Mouse (Mus musculus): ENCODE data around the gene Rpl9-ps6. TPM values are rescaled to one million over a fixed set of nuclear protein-coding genes. Genes with fewer than 3 reads are reported as not detected.
"Not testable (repeated sequence)": the region's sequence is repeated elsewhere in the genome, so short reads cannot be mapped to it uniquely, and the experiment has no call there.

Rpl9-ps6 gene
- polyA plus RNA-seq, 1 experiment, result 0.31 TPM

GRCm38 (mm10) chr19:32497411-32497810, 31.0 kb upstream of the Rpl9-ps6 start:
- H3K9me3 ChIP-seq (ENCODE audit: control insufficient read depth, low read length), result no peaks in the 10 kb centered on the region
- H3K4me3 ChIP-seq (replicated peaks), result no peak overlapping the region
- no peak for TF ChIP-seq GATA1 (IDR thresholded peaks at IDR 0.05; ENCODE audit: low read length)
- no peak for TF ChIP-seq TAL1 (IDR thresholded peaks at IDR 0.05; ENCODE audit: low read length)
- no peaks in the 10 kb centered on the region for H3K27me3 ChIP-seq (ENCODE audit: control insufficient read depth)
- peaks cover 97% of the 10 kb centered on the region for H3K36me3 ChIP-seq (ENCODE audit: control insufficient read depth)
- H3K4me1 ChIP-seq (ENCODE audit: control insufficient read depth), result peaks cover 23% of the 10 kb centered on the region

- Histone ChIP-seq H3K4me3 (replicated peaks) (no peak overlapping the region), H3K36me3 (ENCODE audit: control insufficient read depth) (peaks cover 98% of the 10 kb centered on the region)
These were observed 28.7 kb upstream of the Rpl9-ps6 start for GRCm38 (mm10) chr19:32495034-32495433.

DNA sequence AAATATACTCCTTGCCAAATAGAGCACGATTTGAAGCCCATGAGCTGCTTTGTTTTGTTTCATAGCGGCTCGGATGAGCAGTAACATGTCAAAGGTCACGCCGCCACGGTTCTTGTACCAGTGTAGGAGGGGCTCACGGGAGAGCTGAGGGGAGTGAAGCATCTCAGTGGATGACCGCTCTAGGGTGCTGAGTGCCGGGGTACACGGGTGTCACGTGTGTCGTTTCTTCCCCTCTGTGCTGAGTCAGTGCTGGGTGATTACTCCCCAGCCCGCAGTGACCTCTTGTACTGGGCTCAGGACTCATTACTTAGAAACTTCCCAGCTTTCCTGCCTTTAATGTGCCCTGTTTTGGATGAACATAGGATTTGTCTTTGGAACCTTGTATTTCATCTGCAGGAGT, 28.2 kb upstream of the Rpl9-ps6 start:
- peaks cover 94% of the 10 kb centered on the region for H3K36me3 ChIP-seq (ENCODE audit: control insufficient read depth)
- H3K27me3 ChIP-seq (ENCODE audit: control insufficient read depth), result no peaks in the 10 kb centered on the region
- H3K4me1 ChIP-seq (ENCODE audit: control insufficient read depth), result peaks cover 33% of the 10 kb centered on the region
- no peaks in the 10 kb centered on the region for H3K9me3 ChIP-seq (ENCODE audit: control insufficient read depth, low read length)
- TF ChIP-seq TAL1 (IDR thresholded peaks at IDR 0.05; ENCODE audit: low read length), result no peak
- no peak for TF ChIP-seq GATA1 (IDR thresholded peaks at IDR 0.05; ENCODE audit: low read length)
- no peak overlapping the region for H3K4me3 ChIP-seq (replicated peaks)

More at GRCm38 (mm10) chr19:32495034-32495433, 28.7 kb upstream of the Rpl9-ps6 start:
- TF ChIP-seq TAL1 (IDR thresholded peaks at IDR 0.05; ENCODE audit: low read length) (no peak), GATA1 (IDR thresholded peaks at IDR 0.05; ENCODE audit: low read length) (no peak)
- H3K27me3 ChIP-seq (ENCODE audit: control insufficient read depth), result no peaks in the 10 kb centered on the region
- no peaks in the 10 kb centered on the region for H3K9me3 ChIP-seq (ENCODE audit: control insufficient read depth, low read length)
- peaks cover 33% of the 10 kb centered on the region for H3K4me1 ChIP-seq (ENCODE audit: control insufficient read depth)

GRCm38 (mm10) chr19:32493471-32493870, 27.1 kb upstream of the Rpl9-ps6 start:
- no peaks in the 10 kb centered on the region for H3K27me3 ChIP-seq (ENCODE audit: control insufficient read depth)
- no peak for TF ChIP-seq GATA1 (IDR thresholded peaks at IDR 0.05; ENCODE audit: low read length)
- TF ChIP-seq TAL1 (IDR thresholded peaks at IDR 0.05; ENCODE audit: low read length), result no peak
- no peak overlapping the region for H3K4me3 ChIP-seq (replicated peaks)
- H3K9me3 ChIP-seq (ENCODE audit: control insufficient read depth, low read length), result no peaks in the 10 kb centered on the region
- H3K4me1 ChIP-seq (ENCODE audit: control insufficient read depth), result peaks cover 37% of the 10 kb centered on the region
- peaks cover 92% of the 10 kb centered on the region for H3K36me3 ChIP-seq (ENCODE audit: control insufficient read depth)

DNA sequence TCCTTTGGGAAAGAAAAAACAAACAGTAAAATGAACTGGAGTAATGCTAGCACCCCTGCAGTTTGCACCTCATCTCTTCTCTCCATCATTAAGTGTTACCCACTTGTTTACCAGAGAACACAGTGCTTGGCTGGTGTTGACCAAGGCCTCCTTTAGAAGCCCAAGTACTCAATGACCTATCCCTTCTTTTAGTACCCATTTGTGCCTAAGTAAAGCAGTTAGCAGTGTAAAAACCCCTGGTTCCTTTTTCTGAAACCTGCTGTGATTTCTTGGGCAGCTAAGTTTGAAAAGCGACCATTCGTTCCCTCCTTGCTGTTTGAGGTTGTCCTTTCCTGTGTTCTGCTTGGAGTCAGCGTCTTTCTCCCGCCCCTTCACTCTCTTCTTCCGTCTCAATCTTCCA, 26.6 kb upstream of the Rpl9-ps6 start:
- Histone ChIP-seq H3K4me3 (replicated peaks) (no peak overlapping the region), H3K9me3 (ENCODE audit: control insufficient read depth, low read length) (no peaks in the 10 kb centered on the region), H3K27me3 (ENCODE audit: control insufficient read depth) (no peaks in the 10 kb centered on the region), H3K4me1 (ENCODE audit: control insufficient read depth) (peaks cover 41% of the 10 kb centered on the region), H3K36me3 (ENCODE audit: control insufficient read depth) (peaks cover 89% of the 10 kb centered on the region)
- TF ChIP-seq GATA1 (IDR thresholded peaks at IDR 0.05; ENCODE audit: low read length) (no peak), TAL1 (IDR thresholded peaks at IDR 0.05; ENCODE audit: low read length) (no peak)

GRCm38 (mm10) chr19:32492339-32492738, 26.0 kb upstream of the Rpl9-ps6 start:
- peaks cover 85% of the 10 kb centered on the region for H3K36me3 ChIP-seq (ENCODE audit: control insufficient read depth)
- no peak for TF ChIP-seq GATA1 (IDR thresholded peaks at IDR 0.05; ENCODE audit: low read length)
- TF ChIP-seq TAL1 (IDR thresholded peaks at IDR 0.05; ENCODE audit: low read length), result no peak
- H3K27me3 ChIP-seq (ENCODE audit: control insufficient read depth), result no peaks in the 10 kb centered on the region
- peaks cover 45% of the 10 kb centered on the region for H3K4me1 ChIP-seq (ENCODE audit: control insufficient read depth)
- no peaks in the 10 kb centered on the region for H3K9me3 ChIP-seq (ENCODE audit: control insufficient read depth, low read length)
- H3K4me3 ChIP-seq (replicated peaks), result no peak overlapping the region

DNA sequence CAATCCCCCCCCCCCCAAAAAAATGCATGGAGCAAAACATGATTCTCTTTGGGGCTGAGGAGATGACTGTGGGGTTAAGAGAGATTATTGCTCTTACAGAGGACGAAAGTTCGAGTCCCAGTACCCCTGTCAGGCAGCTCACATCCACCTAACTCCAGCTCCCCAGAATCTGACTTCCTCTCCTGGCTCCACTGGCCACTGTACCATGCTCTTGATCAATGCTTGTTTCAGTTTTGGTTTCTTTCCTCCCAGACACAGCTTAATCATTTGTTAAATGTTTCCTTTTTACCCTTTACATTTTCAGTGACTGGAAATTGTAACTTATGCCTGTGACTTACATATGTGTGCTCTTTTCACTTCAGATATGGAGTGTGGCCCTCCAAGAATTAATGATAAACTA, 24.6 kb upstream of the Rpl9-ps6 start:
- H3K4me1 ChIP-seq (ENCODE audit: control insufficient read depth), result peaks cover 46% of the 10 kb centered on the region
- H3K27me3 ChIP-seq (ENCODE audit: control insufficient read depth), result no peaks in the 10 kb centered on the region
- peaks cover 73% of the 10 kb centered on the region for H3K36me3 ChIP-seq (ENCODE audit: control insufficient read depth)
- peak overlapping the region; percentile 24 for H3K4me3 ChIP-seq (replicated peaks)
- no peak for TF ChIP-seq TAL1 (IDR thresholded peaks at IDR 0.05; ENCODE audit: low read length)
- no peak for TF ChIP-seq GATA1 (IDR thresholded peaks at IDR 0.05; ENCODE audit: low read length)
- no peaks in the 10 kb centered on the region for H3K9me3 ChIP-seq (ENCODE audit: control insufficient read depth, low read length)

DNA sequence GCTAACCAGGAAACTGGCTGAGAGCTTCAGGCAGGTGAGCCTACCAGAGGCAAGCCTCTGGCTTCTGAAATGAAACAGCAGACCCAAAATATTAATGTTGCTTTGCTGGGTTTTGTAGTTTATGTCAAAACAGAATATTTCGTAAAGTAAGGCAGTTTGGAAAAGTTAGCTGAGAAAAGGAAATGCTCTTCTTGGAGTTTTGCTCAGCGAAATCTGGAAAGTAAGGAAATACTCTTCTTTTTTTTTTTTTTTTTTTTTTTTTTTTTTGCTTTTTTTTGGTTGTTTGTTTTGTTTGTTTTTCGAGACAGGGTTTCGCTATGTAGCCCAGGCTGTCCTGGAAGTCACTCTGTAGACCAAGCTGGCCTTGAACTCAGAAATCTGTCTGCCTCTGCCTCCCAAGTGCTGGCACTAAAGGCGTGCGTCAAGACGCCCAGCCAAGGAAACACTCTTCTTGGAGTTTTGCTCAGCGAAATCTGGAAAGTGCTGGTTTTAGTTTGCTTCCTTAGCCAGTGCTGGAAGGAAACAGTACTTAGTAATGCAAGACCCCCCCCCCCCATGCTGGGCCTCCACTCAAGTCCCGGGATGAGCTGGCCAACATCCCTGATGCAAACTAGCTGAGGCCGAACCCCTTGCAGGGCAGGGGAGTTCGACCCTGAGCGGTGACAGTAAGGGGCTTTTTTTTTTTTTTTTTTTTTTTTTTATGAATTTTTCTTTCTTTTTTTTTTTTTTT, 23.0 kb upstream of the Rpl9-ps6 start:
- H3K9me3 ChIP-seq (ENCODE audit: control insufficient read depth, low read length), result no peaks in the 10 kb centered on the region
- H3K4me3 ChIP-seq (replicated peaks), result peak overlapping the region; percentile 99
- no peak for TF ChIP-seq TAL1 (IDR thresholded peaks at IDR 0.05; ENCODE audit: low read length)
- no peak for TF ChIP-seq GATA1 (IDR thresholded peaks at IDR 0.05; ENCODE audit: low read length)

DNA sequence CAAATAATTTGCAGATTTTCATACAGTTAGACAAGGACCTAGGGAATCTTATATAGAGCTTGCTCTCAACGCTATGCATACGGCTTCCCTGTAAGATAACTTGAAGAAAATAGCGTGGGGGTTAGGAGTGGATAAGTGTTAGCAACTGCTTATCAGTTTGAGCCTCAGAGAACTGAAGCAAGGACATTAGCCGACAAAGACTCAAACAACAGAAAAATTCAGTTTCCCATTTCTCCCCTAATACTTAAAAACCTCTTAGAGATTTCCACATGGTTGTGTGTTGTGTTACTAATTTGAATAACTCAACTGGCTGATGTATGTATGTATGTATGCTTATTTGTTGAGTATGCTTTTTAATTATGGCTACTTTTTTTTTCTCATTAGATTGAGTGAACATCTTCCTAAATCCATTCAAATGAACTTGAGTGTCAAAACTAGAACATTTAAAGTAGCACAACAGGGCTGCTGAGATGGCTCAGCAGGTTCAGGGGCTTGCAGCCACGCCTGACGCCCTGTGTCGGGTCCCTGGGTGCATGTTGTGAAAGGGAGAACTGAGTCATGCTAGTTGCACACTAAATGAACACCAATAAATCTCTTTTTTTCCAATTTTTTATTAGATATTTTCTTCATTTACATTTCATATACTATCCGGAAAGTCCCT, 21.3 kb upstream of the Rpl9-ps6 start:
- TF ChIP-seq GATA1 (IDR thresholded peaks at IDR 0.05; ENCODE audit: low read length), result peak; percentile 44; the same call in 1 of the 2 replicates
- TF ChIP-seq TAL1 (IDR thresholded peaks at IDR 0.05; ENCODE audit: low read length), result no peak
- no peaks in the 10 kb centered on the region for H3K9me3 ChIP-seq (ENCODE audit: control insufficient read depth, low read length)
- H3K4me3 ChIP-seq (replicated peaks), result peak overlapping the region; percentile 99
- H3K4me1 ChIP-seq (ENCODE audit: control insufficient read depth), result peaks cover 63% of the 10 kb centered on the region
- H3K27me3 ChIP-seq (ENCODE audit: control insufficient read depth), result no peaks in the 10 kb centered on the region
- H3K36me3 ChIP-seq (ENCODE audit: control insufficient read depth), result peaks cover 41% of the 10 kb centered on the region

More for the DNA sequence above, 23.0 kb upstream of the Rpl9-ps6 start:
- peaks cover 57% of the 10 kb centered on the region for H3K36me3 ChIP-seq (ENCODE audit: control insufficient read depth)
- peaks cover 54% of the 10 kb centered on the region for H3K4me1 ChIP-seq (ENCODE audit: control insufficient read depth)
- no peaks in the 10 kb centered on the region for H3K27me3 ChIP-seq (ENCODE audit: control insufficient read depth)

DNA sequence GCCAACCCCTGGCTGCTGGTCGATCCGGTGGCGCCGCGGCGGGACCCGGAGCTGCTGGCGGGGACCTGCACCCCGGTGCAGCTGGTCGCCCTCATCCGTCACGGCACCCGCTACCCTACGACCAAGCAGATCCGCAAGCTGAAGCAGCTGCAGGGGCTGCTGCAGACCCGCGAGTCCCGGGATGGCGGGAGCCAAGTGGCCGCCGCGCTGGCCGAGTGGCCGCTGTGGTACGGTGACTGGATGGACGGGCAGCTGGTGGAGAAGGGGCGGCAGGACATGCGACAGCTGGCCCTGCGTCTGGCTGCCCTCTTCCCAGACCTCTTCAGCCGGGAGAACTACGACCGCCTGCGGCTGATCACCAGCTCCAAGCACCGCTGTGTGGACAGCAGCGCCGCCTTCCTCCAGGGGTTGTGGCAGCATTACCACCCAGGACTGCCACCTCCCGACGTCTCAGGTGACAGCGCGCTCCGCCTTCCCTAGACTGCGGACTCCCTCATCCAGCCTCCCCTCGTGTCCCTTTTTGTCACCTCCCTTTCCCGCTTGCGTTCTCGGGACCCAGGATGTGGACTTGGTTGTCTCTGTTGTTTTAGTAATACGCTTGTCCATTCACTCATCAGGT, 19.8 kb upstream of the Rpl9-ps6 start:
- peak overlapping the region; percentile 99 for H3K4me3 ChIP-seq (replicated peaks)
- H3K36me3 ChIP-seq (ENCODE audit: control insufficient read depth), result peaks cover 25% of the 10 kb centered on the region
- H3K9me3 ChIP-seq (ENCODE audit: control insufficient read depth, low read length); H3K27me3 ChIP-seq (ENCODE audit: control insufficient read depth): not testable (repeated sequence)
- H3K4me1 ChIP-seq (ENCODE audit: control insufficient read depth), result peaks cover 70% of the 10 kb centered on the region

Data from erythroblast, embryonic 14.5 days (primary cell).